Mouse (Mus musculus) forebrain, embryonic 16.5 days (tissue): Measurements from ENCODE around the gene Pax6. TPM values are rescaled to one million over a fixed set of nuclear protein-coding genes. Genes with fewer than 3 reads are reported as not detected.

ENCODE experiments used
- ATAC-seq: fragments of 200-750 bp; cut with Nextera tagmentation; 2 replicates; pipeline ENCODE4 v1.8.0; 2017; ENCODE audit warnings: mild to moderate bottlenecking, moderate library complexity
- H3K27ac ChIP-seq: fragments of 300-500 bp; sonication (generic); 2 replicates; pipeline ENCODE4 v1.5.1; 2014; ENCODE audit warnings: low read length, control low read depth
- H3K27me3 ChIP-seq: fragments of 300-500 bp; sonication (generic); replicated peaks from 2 replicates; pipeline ENCODE4 v1.6.1; 2014; ENCODE audit warnings: low read length; ENCODE audit not compliant: control insufficient read depth, insufficient read depth
- H3K36me3 ChIP-seq: fragments of 300-500 bp; sonication (generic); 2 replicates; pipeline ENCODE4 v1.6.1; 2014; ENCODE audit not compliant: control insufficient read depth, insufficient read depth
- H3K4me1 ChIP-seq: fragments of 300-500 bp; sonication (generic); replicated peaks from 2 replicates; pipeline ENCODE4 v1.6.1; 2014; ENCODE audit warnings: low read length; ENCODE audit not compliant: control insufficient read depth, insufficient read depth
- H3K4me2 ChIP-seq: fragments of 300-500 bp; sonication (generic); 2 replicates; pipeline ENCODE4 v1.6.1; 2014; ENCODE audit warnings: mild to moderate bottlenecking, low read length, control low read depth
- H3K4me3 ChIP-seq: fragments of 300-500 bp; sonication (generic); replicated peaks from 2 replicates; pipeline ENCODE4 v1.5.1; 2014; ENCODE audit warnings: mild to moderate bottlenecking, low read length, control low read depth
- H3K9ac ChIP-seq: fragments of 300-500 bp; sonication (generic); replicated peaks from 2 replicates; pipeline ENCODE4 v1.6.1; 2014; ENCODE audit warnings: low read depth, low read length, control low read depth
- H3K9me3 ChIP-seq: fragments of 300-500 bp; sonication (generic); 2 replicates; pipeline ENCODE4 v1.6.1; 2016; ENCODE audit warnings: low read length; ENCODE audit not compliant: control insufficient read depth
- WGBS: fragments of 180-500 bp; shearing (Covaris S2); extraction: QIAGEN DNeasy Blood & Tissue Kit; methylation state at CpG from one replicate; pipeline ENCODE4 v1.1.7; 2014; 5-methylcytosine and 5-hydroxymethylcytosine counted together
- polyA plus RNA-seq: library from polyadenylated mRNA; unstranded; fragments of >200 nt; fragmentation: Nextera tagmentation; extraction: Ambion mirVana; gene quantifications from 2 replicates; pipeline ENCODE4 v1.2.1, GENCODE M21; 2015

Gene Pax6
- polyA plus RNA-seq, 1 experiment from 2014 or later: 42.2 TPM

- no peaks in the 10 kb centered on the region for H3K36me3 ChIP-seq
- H3K27ac ChIP-seq: peak overlapping the region; percentile 69
- H3K4me3 ChIP-seq: peak overlapping the region; percentile 33
- H3K4me1 ChIP-seq: peaks cover 48% of the 10 kb centered on the region
- 8% methylated on average over 30 of the region's 30 CpGs for WGBS
- H3K9ac ChIP-seq: peak overlapping the region; percentile 36
- H3K27me3 ChIP-seq: peaks cover 26% of the 10 kb centered on the region
- peak overlapping the region; percentile 41 for H3K4me2 ChIP-seq
- H3K9me3 ChIP-seq: no peaks in the 10 kb centered on the region
- peak; percentile 18; the same call in 1 of the 2 replicates for ATAC-seq
Measured at GRCm38 (mm10) chr2:105680999-105681710, 12.5 kb downstream of the Pax6 start.

- peak overlapping the region; percentile 69 for H3K27ac ChIP-seq
- 3% methylated on average over 23 of the region's 23 CpGs for WGBS
- H3K36me3 ChIP-seq: no peaks in the 10 kb centered on the region
- no peak for ATAC-seq
- H3K4me2 ChIP-seq: peak overlapping the region; percentile 41
- peak overlapping the region; percentile 36 for H3K9ac ChIP-seq
- peaks cover 48% of the 10 kb centered on the region for H3K4me1 ChIP-seq
- H3K4me3 ChIP-seq: peak overlapping the region; percentile 33
- H3K27me3 ChIP-seq: peaks cover 26% of the 10 kb centered on the region
- H3K9me3 ChIP-seq: no peaks in the 10 kb centered on the region
Measured at GRCm38 (mm10) chr2:105682011-105682501, 13.4 kb downstream of the Pax6 start.

- Histone ChIP-seq H3K27me3 (peaks cover 29% of the 10 kb centered on the region), H3K9me3 (no peaks in the 10 kb centered on the region), H3K9ac (peak overlapping the region; percentile 36), H3K4me3 (peak overlapping the region; percentile 33), H3K4me1 (peaks cover 54% of the 10 kb centered on the region), H3K4me2 (peak overlapping the region; percentile 41), H3K27ac (peak overlapping the region; percentile 4; the same call in 1 of the 2 replicates), H3K36me3 (no peaks in the 10 kb centered on the region)
- no peak for ATAC-seq
- 15% methylated on average over 21 of the region's 21 CpGs for WGBS
Measured at GRCm38 (mm10) chr2:105682634-105683351, 14.1 kb downstream of the Pax6 start.

GRCm38 (mm10) chr2:105683771-105684410 is 15.2 kb downstream of the Pax6 start:
- Histone ChIP-seq H3K4me3 (peak overlapping the region; percentile 23), H3K9me3 (no peaks in the 10 kb centered on the region), H3K9ac (peak overlapping the region; percentile 29; the same call in 1 of the 2 replicates), H3K4me2 (peak overlapping the region; percentile 33), H3K27ac (no peak overlapping the region), H3K27me3 (peaks cover 26% of the 10 kb centered on the region), H3K4me1 (peaks cover 64% of the 10 kb centered on the region), H3K36me3 (no peaks in the 10 kb centered on the region)
- WGBS: 22% methylated on average over 21 of the region's 22 CpGs
- no peak for ATAC-seq

GRCm38 (mm10) chr2:105684991-105685650 is 16.4 kb downstream of the Pax6 start:
- 0 out of 2 replicates have a peak overlapping the region, but pooled peaks have one; percentile 10 for H3K4me2 ChIP-seq
- H3K9ac ChIP-seq: no peak overlapping the region
- no peak for ATAC-seq
- no peaks in the 10 kb centered on the region for H3K9me3 ChIP-seq
- no peaks in the 10 kb centered on the region for H3K36me3 ChIP-seq
- no peak overlapping the region for H3K27ac ChIP-seq
- WGBS: 62% methylated on average over 11 of the region's 11 CpGs
- 0 out of 2 replicates have a peak overlapping the region, but pooled peaks have one; percentile 3 for H3K4me3 ChIP-seq
- peaks cover 69% of the 10 kb centered on the region for H3K4me1 ChIP-seq
- H3K27me3 ChIP-seq: peaks cover 19% of the 10 kb centered on the region

GRCm38 (mm10) chr2:105685651-105686050 is 17.0 kb downstream of the Pax6 start:
- no peak overlapping the region for H3K4me3 ChIP-seq
- H3K9ac ChIP-seq: no peak overlapping the region
- peaks cover 19% of the 10 kb centered on the region for H3K27me3 ChIP-seq
- H3K4me1 ChIP-seq: peaks cover 71% of the 10 kb centered on the region
- H3K9me3 ChIP-seq: no peaks in the 10 kb centered on the region
- H3K27ac ChIP-seq: peak overlapping the region; percentile 24; the same call in 1 of the 2 replicates
- H3K36me3 ChIP-seq: no peaks in the 10 kb centered on the region
- WGBS: 50% methylated on average over 11 of the region's 11 CpGs
- ATAC-seq: no peak
- H3K4me2 ChIP-seq: no peak overlapping the region

GRCm38 (mm10) chr2:105686363-105687316 is 17.9 kb downstream of the Pax6 start:
- Histone ChIP-seq H3K27me3 (peaks cover 17% of the 10 kb centered on the region), H3K4me1 (peaks cover 67% of the 10 kb centered on the region), H3K4me2 (peak overlapping the region; percentile 30), H3K4me3 (no peak overlapping the region), H3K27ac (peak overlapping the region; percentile 79), H3K9ac (peak overlapping the region; percentile 16; the same call in 1 of the 2 replicates), H3K9me3 (no peaks in the 10 kb centered on the region), H3K36me3 (no peaks in the 10 kb centered on the region)
- 7% methylated on average over 35 of the region's 36 CpGs for WGBS
- ATAC-seq: peak; percentile 62
